Mouse (Mus musculus) stomach, embryonic 16.5 days (tissue): ENCODE measurements around the gene Scn11a. TPM values are rescaled to one million over a fixed set of nuclear protein-coding genes. Genes with fewer than 3 reads are reported as not detected.
A peak's percentile ranks its signal among the peaks of the same experiment; 100 is the strongest.

Experiments
- ATAC-seq: fragments of 200-750 bp; cut with Nextera tagmentation; 2 replicates; pipeline ENCODE4 v1.8.0; 2017; ENCODE audit warnings: moderate number of reproducible peaks, moderate TSS enrichment; ENCODE audit not compliant: insufficient read depth, low FRiP score
- H3K27ac ChIP-seq: fragments of 300-500 bp; sonication (generic); 2 replicates; pipeline ENCODE4 v1.5.1; 2014; ENCODE audit warnings: low read length
- H3K27me3 ChIP-seq: fragments of 300-500 bp; sonication (generic); 2 replicates; pipeline ENCODE4 v1.6.1; 2014; ENCODE audit warnings: low read length, control low read depth, mixed read lengths; ENCODE audit not compliant: control insufficient read depth, insufficient read depth
- H3K36me3 ChIP-seq: fragments of 300-500 bp; sonication (generic); 2 replicates; pipeline ENCODE4 v1.6.1; 2014; ENCODE audit warnings: low read length; ENCODE audit not compliant: control insufficient read depth, insufficient read depth
- H3K4me1 ChIP-seq: fragments of 300-500 bp; sonication (generic); 2 replicates; pipeline ENCODE4 v1.6.1; 2014; ENCODE audit warnings: low read length, control low read depth, mixed read lengths; ENCODE audit not compliant: control insufficient read depth, insufficient read depth
- H3K4me2 ChIP-seq: fragments of 300-500 bp; sonication (generic); 2 replicates; pipeline ENCODE4 v1.6.1; 2014; ENCODE audit warnings: low read depth, low read length, mixed read lengths
- H3K4me3 ChIP-seq: fragments of 300-500 bp; sonication (generic); replicated peaks from 2 replicates; pipeline ENCODE4 v1.5.1; 2014; ENCODE audit warnings: mild to moderate bottlenecking, low read length
- H3K9ac ChIP-seq: fragments of 300-500 bp; sonication (generic); 2 replicates; pipeline ENCODE4 v1.6.1; 2014; ENCODE audit warnings: low read length
- H3K9me3 ChIP-seq: fragments of 300-500 bp; sonication (generic); replicated peaks from 2 replicates; pipeline ENCODE4 v1.6.1; 2016; ENCODE audit warnings: low read length, control low read depth; ENCODE audit not compliant: control insufficient read depth
- WGBS: fragments of 180-500 bp; shearing (Covaris S2); extraction: QIAGEN DNeasy Blood & Tissue Kit; methylation state at CpG from one replicate; pipeline ENCODE4 v1.1.7; 2014; 5-methylcytosine and 5-hydroxymethylcytosine counted together
- polyA plus RNA-seq: library from polyadenylated mRNA; unstranded; fragments of >200 nt; fragmentation: Nextera tagmentation; extraction: Ambion mirVana; gene quantifications from 2 replicates; pipeline ENCODE4 v1.2.1, GENCODE M21; 2015

The Scn11a gene
- polyA plus RNA-seq, 1 experiment from 2014 or later = 0.03 TPM

- Histone ChIP-seq H3K36me3 (no peaks in the 10 kb centered on the region), H3K4me3 (no peak overlapping the region), H3K4me1 (no peaks in the 10 kb centered on the region), H3K27me3 (no peaks in the 10 kb centered on the region), H3K27ac (no peak overlapping the region), H3K9ac (no peak overlapping the region), H3K9me3 (no peaks in the 10 kb centered on the region), H3K4me2 (no peak overlapping the region)
- 89% methylated on average over 4 of the region's 4 CpGs for WGBS
- ATAC-seq = no peak
These were observed 98.3 kb downstream of the Scn11a start for GRCm38 (mm10) chr9:119726990-119727389.

- Histone ChIP-seq H3K9me3 (no peaks in the 10 kb centered on the region), H3K27ac (no peak overlapping the region), H3K4me3 (no peak overlapping the region), H3K4me2 (no peak overlapping the region), H3K27me3 (no peaks in the 10 kb centered on the region), H3K9ac (no peak overlapping the region), H3K4me1 (no peaks in the 10 kb centered on the region), H3K36me3 (no peaks in the 10 kb centered on the region)
- WGBS = 54% methylated on average over 6 of the region's 6 CpGs
- peak; percentile 33; the same call in 1 of the 2 replicates for ATAC-seq
These were observed 99.9 kb downstream of the Scn11a start for GRCm38 (mm10) chr9:119725293-119725862.

GRCm38 (mm10) chr9:119719222-119719621 lies 106.0 kb downstream of the Scn11a start, which contains the start of gene Scn10a:
TSS of gene Scn10a (minus strand) at chr9:119719322.
- WGBS = 81% methylated on average over 11 of the region's 11 CpGs
- no peaks in the 10 kb centered on the region for H3K9me3 ChIP-seq
- H3K27me3 ChIP-seq = no peaks in the 10 kb centered on the region
- no peak for ATAC-seq
- H3K36me3 ChIP-seq = no peaks in the 10 kb centered on the region
- H3K27ac ChIP-seq = no peak within 1 kb of the TSS
- H3K4me2 ChIP-seq = no peak within 1 kb of the TSS
- H3K4me3 ChIP-seq = no peak within 1 kb of the TSS
- H3K4me1 ChIP-seq = no peaks in the 10 kb centered on the region
- no peak within 1 kb of the TSS for H3K9ac ChIP-seq

GRCm38 (mm10) chr9:119706700-119707099 lies 118.6 kb downstream of the Scn11a start:
- WGBS = 14% methylated on average over 6 of the region's 6 CpGs
- ATAC-seq = no peak

More at GRCm38 (mm10) chr9:119706700-119707099, 118.6 kb downstream of the Scn11a start:
- Histone ChIP-seq H3K9me3 (no peaks in the 10 kb centered on the region), H3K27me3 (no peaks in the 10 kb centered on the region), H3K4me1 (no peaks in the 10 kb centered on the region), H3K4me3 (no peak overlapping the region), H3K36me3 (no peaks in the 10 kb centered on the region), H3K27ac (no peak overlapping the region), H3K9ac (no peak overlapping the region), H3K4me2 (no peak overlapping the region)

Other genes starting within 250 kb of the Scn11a start
- gene Scn5a, start 246.4 kb downstream of the Scn11a start, polyA plus RNA-seq = 0.22 and 0.31 TPM in 2 replicates
- gene Scn10a, start 106.1 kb downstream of the Scn11a start, polyA plus RNA-seq = not detected in 2 replicates
- gene Wdr48, start 69.4 kb upstream of the Scn11a start, polyA plus RNA-seq = 43.8 and 45.5 TPM in 2 replicates
- gene Gorasp1, start 112.1 kb upstream of the Scn11a start, polyA plus RNA-seq = 31.6 and 39.0 TPM in 2 replicates
- 0.04 and 0.15 TPM in 2 replicates for gene Ttc21a, start 112.2 kb upstream of the Scn11a start, polyA plus RNA-seq
- 5.9 and 7.8 TPM in 2 replicates for gene Csrnp1, start 159.2 kb upstream of the Scn11a start, polyA plus RNA-seq
- gene Xirp1, start 198.1 kb upstream of the Scn11a start, polyA plus RNA-seq = 0.14 and 1.6 TPM in 2 replicates
- gene Cx3cr1, start 244.4 kb upstream of the Scn11a start, polyA plus RNA-seq = 13.7 and 15.2 TPM in 2 replicates